Mouse (Mus musculus): ENCODE results near the gene Asna1. TPM values are rescaled to one million over a fixed set of nuclear protein-coding genes. Genes with fewer than 3 reads are reported as not detected.

Asna1 gene
- 51.2 and 52.0 TPM in 2 replicates for polyA plus RNA-seq (2012; rRNA removed)

GRCm38 (mm10) chr8:85025098-85025932, at the start of gene Asna1:
Gene Asna1 (minus strand): TSS chr8:85025281.

GRCm38 (mm10) chr8:85071514-85072281, 46.6 kb upstream of the Asna1 start, which contains the start of gene Dhps:
Gene Dhps (plus strand): TSS chr8:85071757.

GRCm38 (mm10) chr8:85067982-85068381, 42.9 kb upstream of the Asna1 start, which contains the start of gene Gm5741:
Gene Gm5741 (minus strand): TSS chr8:85067982.

GRCm38 (mm10) chr8:85059879-85060616, 35.0 kb upstream of the Asna1 start, which contains the start of gene Fbxw9:
Gene Fbxw9 (plus strand): TSS chr8:85060055.

GRCm38 (mm10) chr8:85036718-85037365, 11.8 kb upstream of the Asna1 start, which contains the start of gene Tnpo2:
Gene Tnpo2 (plus strand): TSS chr8:85036915.

GRCm38 (mm10) chr8:85026670-85027515, 1.8 kb upstream of the Asna1 start, which contains the start of gene Trir:
Gene Trir (plus strand): TSS chr8:85026823.

GRCm38 (mm10) chr8:85014431-85014830, 10.7 kb downstream of the Asna1 start, which contains the start of gene Best2:
Gene Best2 (minus strand): TSS chr8:85014531.

GRCm38 (mm10) chr8:84990349-84990748, 34.7 kb downstream of the Asna1 start, which contains the start of gene Hook2:
Gene Hook2 (plus strand): TSS chr8:84990603.

GRCm38 (mm10) chr8:84978248-84978940, 46.7 kb downstream of the Asna1 start, which contains the start of gene Junb:
Gene Junb (minus strand): TSS chr8:84978718.

GRCm38 (mm10) chr8:84969241-84970134, 55.6 kb downstream of the Asna1 start, which contains the start of the genes Gm49661, Prdx2 and Rnaseh2a:
Gene Gm49661 (minus strand): TSS chr8:84969433.
Gene Prdx2 (plus strand): TSS chr8:84969587.
Gene Rnaseh2a (minus strand): TSS chr8:84969767.

Other genes starting within 250 kb of the Asna1 start
- 43.0 and 44.8 TPM in 2 replicates for gene Nfix, start 224.9 kb downstream of the Asna1 start, polyA plus RNA-seq (2012; rRNA removed)
- 1.1 and 1.3 TPM in 2 replicates for gene Dand5, start 202.5 kb downstream of the Asna1 start, polyA plus RNA-seq (2012; rRNA removed)
- gene Gadd45gip1, start 193.8 kb downstream of the Asna1 start, polyA plus RNA-seq (2012; rRNA removed) = 20.5 and 114 TPM in 2 replicates
- 34.5 and 34.7 TPM in 2 replicates for gene Rad23a, start 184.6 kb downstream of the Asna1 start, polyA plus RNA-seq (2012; rRNA removed)
- 52.9 and 61.7 TPM in 2 replicates for gene Calr, start 178.3 kb downstream of the Asna1 start, polyA plus RNA-seq (2012; rRNA removed)
- gene Farsa, start 168.3 kb downstream of the Asna1 start, polyA plus RNA-seq (2012; rRNA removed) = 21.9 and 25.5 TPM in 2 replicates
- gene Syce2, start 153.2 kb downstream of the Asna1 start, polyA plus RNA-seq (2012; rRNA removed) = 0.08 and 0.22 TPM in 2 replicates
- 101 and 137 TPM in 2 replicates for gene Gcdh, start 131.4 kb downstream of the Asna1 start, polyA plus RNA-seq (2012; rRNA removed)
- gene Klf1, start 123.4 kb downstream of the Asna1 start, polyA plus RNA-seq (2012; rRNA removed) = 0.06 and 0.34 TPM in 2 replicates
- gene Dnase2a, start 116.7 kb downstream of the Asna1 start, polyA plus RNA-seq (2012; rRNA removed) = 8.6 and 9.6 TPM in 2 replicates
- gene Mast1, start 87.9 kb downstream of the Asna1 start, polyA plus RNA-seq (2012; rRNA removed) = 0.41 and 0.72 TPM in 2 replicates
- gene Rtbdn, start 78.3 kb downstream of the Asna1 start, polyA plus RNA-seq (2012; rRNA removed) = not detected in 2 replicates
- gene Gm49661, start 55.8 kb downstream of the Asna1 start, polyA plus RNA-seq (2012; rRNA removed) = 0.89 TPM in 1 of 2 replicates, not detected in the other
- gene Prdx2, start 55.7 kb downstream of the Asna1 start, polyA plus RNA-seq (2012; rRNA removed) = 79.1 and 81.4 TPM in 2 replicates
- 17.6 and 24.3 TPM in 2 replicates for gene Rnaseh2a, start 55.5 kb downstream of the Asna1 start, polyA plus RNA-seq (2012; rRNA removed)
- gene Junb, start 46.6 kb downstream of the Asna1 start, polyA plus RNA-seq (2012; rRNA removed) = 114 and 193 TPM in 2 replicates
- gene Hook2, start 34.7 kb downstream of the Asna1 start, polyA plus RNA-seq (2012; rRNA removed) = 14.5 and 15.1 TPM in 2 replicates
- gene Best2, start 10.8 kb downstream of the Asna1 start, polyA plus RNA-seq (2012; rRNA removed) = not detected in 2 replicates
- gene Trir, start 1.5 kb upstream of the Asna1 start, polyA plus RNA-seq (2012; rRNA removed) = 27.6 and 47.2 TPM in 2 replicates
- gene Tnpo2, start 11.6 kb upstream of the Asna1 start, polyA plus RNA-seq (2012; rRNA removed) = 18.8 and 27.1 TPM in 2 replicates
- gene Fbxw9, start 34.8 kb upstream of the Asna1 start, polyA plus RNA-seq (2012; rRNA removed) = 31.9 and 42.6 TPM in 2 replicates
- gene Gm5741, start 42.7 kb upstream of the Asna1 start, polyA plus RNA-seq (2012; rRNA removed) = 1.2 and 1.7 TPM in 2 replicates
- gene Dhps, start 46.5 kb upstream of the Asna1 start, polyA plus RNA-seq (2012; rRNA removed) = 23.1 and 46.6 TPM in 2 replicates
- gene Wdr83os, start 55.5 kb upstream of the Asna1 start, polyA plus RNA-seq (2012; rRNA removed) = 67.2 and 75.2 TPM in 2 replicates
- 8.4 and 11.5 TPM in 2 replicates for gene Wdr83, start 56.0 kb upstream of the Asna1 start, polyA plus RNA-seq (2012; rRNA removed)
- 21.5 and 23.4 TPM in 2 replicates for gene Man2b1, start 58.0 kb upstream of the Asna1 start, polyA plus RNA-seq (2012; rRNA removed)
- 0.05 and 0.06 TPM in 2 replicates for gene Zfp791, start 97.8 kb upstream of the Asna1 start, polyA plus RNA-seq (2012; rRNA removed)
- gene Cks1brt, start 126.6 kb upstream of the Asna1 start, polyA plus RNA-seq (2012; rRNA removed) = not detected in 2 replicates
- gene Olfr371, start 200.7 kb upstream of the Asna1 start, polyA plus RNA-seq (2012; rRNA removed) = not detected in 2 replicates

Measured in stomach, adult 2 months (tissue).